Mouse (Mus musculus) cerebellum, adult 11-12 months (tissue): ENCODE measurements around the gene Galr3.

Experiments
- DNase-seq: peaks from one replicate; pipeline ENCODE4 v3.0.0; 2022

Galr3 gene

GRCm38 (mm10) chr15:79057850-79058249 lies 16.2 kb downstream of the Galr3 start:
- no peak for DNase-seq

DNA sequence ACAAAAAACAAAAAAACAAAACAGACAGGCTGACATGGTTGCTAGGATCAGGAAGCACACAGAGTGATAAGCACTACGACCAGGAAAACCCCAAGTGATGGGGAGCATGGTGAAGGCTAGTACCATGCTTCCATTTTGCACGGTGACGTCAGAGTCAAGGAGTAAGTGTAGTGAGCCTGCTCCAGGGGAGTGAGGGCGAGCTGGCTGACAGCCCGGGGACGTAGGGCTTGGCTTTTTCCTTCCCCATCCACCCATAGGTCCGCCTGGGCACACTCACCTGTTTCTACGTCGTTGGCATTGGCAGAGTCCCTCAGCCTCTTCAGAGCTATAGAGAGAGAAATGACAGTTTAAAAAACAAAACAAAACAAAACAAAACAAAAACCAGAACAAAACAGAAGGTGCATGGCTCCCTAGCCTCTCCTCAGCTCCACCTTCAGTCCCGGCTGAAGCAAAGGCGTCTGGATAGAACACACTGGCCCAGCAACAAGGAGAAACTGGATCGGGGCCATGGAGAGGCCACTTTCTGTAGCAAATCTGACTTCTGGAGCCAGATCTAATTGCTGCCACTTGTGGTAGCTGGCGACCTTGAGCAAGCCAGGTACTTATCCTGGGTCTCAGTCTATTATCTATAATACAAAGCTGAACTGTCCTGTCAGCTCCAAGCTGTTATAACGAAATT lies 19.3 kb downstream of the Galr3 start:
- DNase-seq: no peak

- DNase-seq: peak; percentile 99
These were observed 20.9 kb downstream of the Galr3 start, which contains the start of gene Ankrd54 for GRCm38 (mm10) chr15:79062376-79063159. Gene Ankrd54 (minus strand): TSS chr15:79062893.

- DNase-seq: no peak
These were observed 21.6 kb downstream of the Galr3 start for GRCm38 (mm10) chr15:79063160-79063740.

- DNase-seq: no peak
These were observed 23.5 kb downstream of the Galr3 start for GRCm38 (mm10) chr15:79065086-79065770.

DNA sequence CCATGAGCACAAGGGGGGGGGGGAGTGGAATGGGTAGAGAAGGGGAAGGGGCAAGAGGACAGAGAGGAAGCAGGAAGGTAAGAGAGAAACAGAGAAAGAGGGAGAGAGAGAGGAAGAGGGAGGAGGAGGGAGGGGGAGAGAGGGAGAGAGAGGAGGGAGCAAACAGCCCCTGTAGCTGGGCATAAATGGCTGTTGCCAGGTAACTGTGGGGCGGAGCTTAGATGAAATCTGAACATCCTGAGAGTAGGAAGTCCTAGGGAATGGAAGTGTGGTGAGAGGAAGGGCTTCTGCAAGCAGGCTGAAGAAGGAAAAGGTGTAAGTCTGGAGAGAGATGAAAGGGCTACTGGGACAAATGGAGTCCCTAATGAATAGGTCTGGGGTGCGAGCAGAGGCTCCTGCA lies 24.6 kb downstream of the Galr3 start:
- DNase-seq: no peak

GRCm38 (mm10) chr15:79067631-79068030 lies 25.9 kb downstream of the Galr3 start:
- no peak for DNase-seq

DNA sequence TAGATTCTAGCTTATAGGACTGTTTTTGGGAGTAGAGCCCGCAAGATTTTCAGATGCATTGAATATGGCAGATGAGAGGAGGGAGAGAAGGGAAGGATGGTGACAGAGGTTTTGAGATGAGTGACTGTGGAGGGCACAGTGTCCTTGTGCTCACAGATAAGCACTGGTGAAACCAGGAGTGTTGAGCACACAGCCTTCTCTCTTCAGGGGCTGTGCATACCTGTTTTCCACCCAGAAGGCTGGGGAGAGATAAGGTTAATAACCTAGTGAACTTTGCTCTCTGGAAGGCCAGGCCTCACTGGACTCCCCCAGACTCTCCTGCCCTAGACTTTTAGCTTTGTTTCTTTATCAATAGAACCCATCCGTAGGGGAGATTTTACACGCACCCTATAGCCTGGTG lies 26.7 kb downstream of the Galr3 start:
- DNase-seq: no peak

DNA sequence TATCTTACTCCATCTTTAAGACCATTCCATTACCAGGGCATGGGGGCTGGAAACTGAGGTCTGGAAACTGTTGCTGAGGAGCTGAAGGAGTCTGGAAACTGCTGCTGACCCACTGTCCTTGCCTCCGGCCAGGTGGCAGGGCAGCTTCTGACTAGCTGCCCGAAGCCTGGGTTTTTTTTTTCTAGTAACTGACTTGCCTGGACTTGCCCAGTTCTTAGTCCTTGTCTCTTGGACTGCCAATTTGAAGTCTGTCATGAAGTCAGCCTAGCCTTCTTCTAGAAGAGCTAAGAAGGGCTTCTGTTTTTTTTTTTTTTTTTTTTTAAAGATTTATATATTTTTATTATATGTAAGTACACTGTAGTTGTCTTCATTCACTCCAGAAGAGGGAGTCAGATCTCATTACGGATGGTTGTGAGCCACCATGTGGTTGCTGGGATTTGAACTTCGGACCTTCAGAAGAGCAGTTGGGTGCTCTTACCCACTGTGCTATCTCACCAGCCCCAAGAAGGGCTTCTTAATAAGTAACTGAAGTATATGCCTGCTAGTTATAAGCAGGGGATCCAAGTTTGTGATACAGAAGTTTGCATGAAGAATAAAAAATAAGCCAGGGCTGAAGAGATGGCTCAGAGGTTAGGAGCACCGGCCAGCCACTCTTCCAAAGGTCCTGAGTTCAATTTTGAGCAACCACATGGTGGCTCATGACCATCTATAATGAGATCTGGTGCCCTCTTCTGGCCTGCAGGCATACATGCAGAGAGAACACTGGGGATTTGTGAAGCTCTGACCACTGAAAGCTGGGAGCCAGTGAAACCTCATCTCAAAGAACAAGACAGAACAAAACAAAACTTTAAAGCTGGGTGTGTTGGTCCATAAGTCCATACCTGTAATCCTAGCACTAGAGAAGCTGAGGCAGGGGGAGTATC lies 29.7 kb downstream of the Galr3 start:
- no peak for DNase-seq

- no peak for DNase-seq
These were observed 32.1 kb downstream of the Galr3 start for GRCm38 (mm10) chr15:79073752-79074151.

- no peak for DNase-seq
These were observed 32.8 kb downstream of the Galr3 start for GRCm38 (mm10) chr15:79074446-79074845.

GRCm38 (mm10) chr15:79074913-79075532 lies 33.3 kb downstream of the Galr3 start, which contains the start of gene Eif3l:
Gene Eif3l (plus strand): TSS chr15:79075179.
- peak; percentile 81 for DNase-seq

- DNase-seq: no peak
These were observed 34.1 kb downstream of the Galr3 start for GRCm38 (mm10) chr15:79075658-79076365.

DNA sequence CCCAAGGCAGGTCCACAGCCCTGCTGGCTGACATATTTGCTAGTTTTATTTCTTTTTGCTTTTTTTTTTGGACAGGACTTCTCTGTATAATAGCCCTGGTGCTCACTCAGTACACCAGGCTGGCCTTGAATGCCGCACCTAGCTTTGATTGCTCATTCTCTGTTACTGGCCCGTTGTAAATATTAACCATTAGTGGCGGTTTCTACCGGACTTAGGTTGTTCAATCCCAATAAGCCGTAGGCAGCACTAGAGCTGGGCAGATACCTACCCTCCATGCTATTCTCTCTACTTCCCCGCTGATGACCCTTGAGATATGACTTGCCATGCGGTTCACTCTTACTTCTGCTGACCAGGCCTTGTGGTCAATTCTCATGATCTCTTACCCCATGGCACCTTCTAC lies 37.9 kb downstream of the Galr3 start:
- no peak for DNase-seq

- no peak for DNase-seq
These were observed 50.6 kb downstream of the Galr3 start for GRCm38 (mm10) chr15:79092284-79092683.
